Mouse (Mus musculus) forebrain, embryonic 10.5 days (tissue): Measurements from ENCODE around the gene Ms4a6c. TPM values are rescaled to one million over a fixed set of nuclear protein-coding genes. Genes with fewer than 3 reads are reported as not detected.
"Not testable (repeated sequence)": the region's sequence is repeated elsewhere in the genome, so short reads cannot be mapped to it uniquely, and the experiment has no call there.

Experiments
- DNase-seq: peaks from one replicate; pipeline ENCODE4 v3.0.0-alpha.2; 2017; ENCODE audit warnings: low spot score; ENCODE audit errors: extremely low spot score
- H3K27ac ChIP-seq: fragments of 300-500 bp; sonication (generic); 2 replicates; pipeline ENCODE4 v1.5.1; 2016; ENCODE audit warnings: mild to moderate bottlenecking
- H3K27me3 ChIP-seq: fragments of 300-500 bp; sonication (generic); 2 replicates; pipeline ENCODE4 v1.6.1; 2016; ENCODE audit warnings: mild to moderate bottlenecking; ENCODE audit not compliant: poor library complexity, severe bottlenecking
- H3K36me3 ChIP-seq: fragments of 300-500 bp; sonication (generic); replicated peaks from 2 replicates; pipeline ENCODE4 v1.6.1; 2016; ENCODE audit warnings: mild to moderate bottlenecking, moderate library complexity
- H3K4me1 ChIP-seq: fragments of 300-500 bp; sonication (generic); 2 replicates; pipeline ENCODE4 v1.6.1; 2016
- H3K4me3 ChIP-seq: fragments of 300-500 bp; sonication (generic); 2 replicates; pipeline ENCODE4 v1.5.1; 2016; ENCODE audit warnings: mild to moderate bottlenecking, moderate library complexity
- H3K9me3 ChIP-seq: fragments of 300-500 bp; sonication (generic); 2 replicates; pipeline ENCODE4 v1.6.1; 2016; ENCODE audit warnings: mild to moderate bottlenecking, moderate library complexity
- WGBS: fragments of 180-500 bp; shearing (Covaris S2); methylation state at CpG from one replicate; pipeline ENCODE4 v1.1.7; 2016; 5-methylcytosine and 5-hydroxymethylcytosine counted together
- polyA plus RNA-seq: library from polyadenylated mRNA; unstranded; fragments of >200 nt; fragmentation: Nextera tagmentation; extraction: Ambion mirVana; gene quantifications from 2 replicates; pipeline ENCODE4 v1.2.1, GENCODE M21; 2016

Ms4a6c gene
- polyA plus RNA-seq, 1 experiment from 2014 or later: 1.5 TPM

GRCm38 (mm10) chr19:11516845-11517244 is 47.7 kb downstream of the Ms4a6c start:
- Histone ChIP-seq H3K27ac (no peak overlapping the region), H3K4me3 (no peak overlapping the region), H3K9me3 (no peaks in the 10 kb centered on the region), H3K27me3 (no peaks in the 10 kb centered on the region), H3K4me1 (no peaks in the 10 kb centered on the region), H3K36me3 (no peaks in the 10 kb centered on the region)
- no peak for DNase-seq
- WGBS: 86% methylated on average over 4 of the region's 4 CpGs

DNA sequence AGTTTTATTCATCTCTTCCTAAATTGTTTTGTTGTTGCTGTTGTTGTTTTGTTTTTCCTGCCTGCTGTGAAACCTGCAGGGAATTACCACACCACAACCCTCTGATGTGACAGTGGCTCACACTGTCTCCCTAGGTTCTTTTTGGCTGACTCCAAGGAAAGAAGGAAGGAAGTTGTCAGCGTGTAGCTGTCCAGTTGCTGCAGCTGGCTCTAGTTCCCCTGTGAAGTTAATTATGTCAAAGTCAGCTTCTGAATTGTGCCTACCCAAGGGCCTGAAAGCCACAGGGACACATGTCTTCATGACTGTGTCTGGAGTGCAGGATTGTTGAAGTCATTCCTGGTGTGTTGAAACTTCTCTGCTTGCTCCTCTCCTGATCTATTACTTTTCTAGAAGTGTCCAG is 48.2 kb downstream of the Ms4a6c start:
- H3K9me3 ChIP-seq, H3K27me3 ChIP-seq, H3K4me3 ChIP-seq, H3K27ac ChIP-seq, H3K36me3 ChIP-seq, H3K4me1 ChIP-seq, DNase-seq: not testable (repeated sequence)
- 68% methylated on average over 1 of the region's 1 CpGs for WGBS

- not testable (repeated sequence) for H3K27me3 ChIP-seq, H3K9me3 ChIP-seq, H3K36me3 ChIP-seq, H3K4me1 ChIP-seq, H3K27ac ChIP-seq, DNase-seq, H3K4me3 ChIP-seq
- 96% methylated on average over 2 of the region's 2 CpGs for WGBS
These were observed 49.2 kb downstream of the Ms4a6c start for GRCm38 (mm10) chr19:11518356-11518755.

DNA sequence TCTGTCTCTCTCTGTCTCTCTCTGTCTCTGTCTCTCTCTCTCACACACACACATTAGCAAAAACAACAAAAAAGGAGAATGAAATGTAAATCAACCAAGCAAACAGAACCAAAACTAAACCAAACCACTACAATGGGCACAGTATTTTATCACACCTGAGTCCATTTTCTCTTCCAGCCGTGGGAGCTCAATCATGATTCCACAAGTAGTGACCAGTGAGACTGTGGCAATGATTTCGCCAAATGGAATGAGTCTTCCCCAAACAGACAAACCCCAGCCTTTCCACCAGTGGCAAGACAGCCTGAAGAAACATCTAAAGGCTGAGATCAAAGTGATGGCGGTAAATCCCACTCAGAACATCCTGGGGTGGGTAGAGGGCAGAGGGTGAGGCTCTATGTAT is 51.0 kb downstream of the Ms4a6c start:
- Histone ChIP-seq H3K36me3 (no peaks in the 10 kb centered on the region), H3K27me3 (no peaks in the 10 kb centered on the region), H3K9me3 (no peaks in the 10 kb centered on the region), H3K27ac (no peak overlapping the region), H3K4me3 (no peak overlapping the region), H3K4me1 (no peaks in the 10 kb centered on the region)
- no peak for DNase-seq
- WGBS: 88% methylated on average over 3 of the region's 3 CpGs

Other genes with a start within 250 kb of the Ms4a6c start
- not detected in 2 replicates for gene Ms4a12, start 236.9 kb upstream of the Ms4a6c start, polyA plus RNA-seq
- not detected in 2 replicates for gene Ms4a1, start 203.1 kb upstream of the Ms4a6c start, polyA plus RNA-seq
- not detected in 2 replicates for gene Ms4a5, start 185.5 kb upstream of the Ms4a6c start, polyA plus RNA-seq
- not detected in 2 replicates for gene Ms4a14, start 154.9 kb upstream of the Ms4a6c start, polyA plus RNA-seq
- gene Ms4a7, start 133.2 kb upstream of the Ms4a6c start, polyA plus RNA-seq: not detected in 2 replicates
- 0.93 and 1.5 TPM in 2 replicates for gene Ms4a4a, start 93.8 kb upstream of the Ms4a6c start, polyA plus RNA-seq
- 0.17 TPM in 1 of 2 replicates, not detected in the other for gene Ms4a4c, start 64.6 kb upstream of the Ms4a6c start, polyA plus RNA-seq
- not detected in 2 replicates for gene Ms4a4b, start 25.8 kb upstream of the Ms4a6c start, polyA plus RNA-seq
- gene Gm8369, start 16.6 kb downstream of the Ms4a6c start, polyA plus RNA-seq: not detected in 2 replicates
- 1.1 and 1.7 TPM in 2 replicates for gene Ms4a6b, start 47.1 kb downstream of the Ms4a6c start, polyA plus RNA-seq
- 0.57 and 0.66 TPM in 2 replicates for gene Ms4a4d, start 67.4 kb downstream of the Ms4a6c start, polyA plus RNA-seq
- gene Ms4a6d, start 135.5 kb downstream of the Ms4a6c start, polyA plus RNA-seq: 0.71 and 1.5 TPM in 2 replicates
- gene Ms4a2, start 154.4 kb downstream of the Ms4a6c start, polyA plus RNA-seq: 0.17 TPM in 1 of 2 replicates, not detected in the other
- not detected in 2 replicates for gene Ms4a3, start 171.5 kb downstream of the Ms4a6c start, polyA plus RNA-seq
- not detected in 2 replicates for gene Oosp2, start 191.2 kb downstream of the Ms4a6c start, polyA plus RNA-seq
- gene Oosp1, start 221.8 kb downstream of the Ms4a6c start, polyA plus RNA-seq: not detected in 2 replicates
- not detected in 2 replicates for gene Oosp3, start 227.7 kb downstream of the Ms4a6c start, polyA plus RNA-seq